Mouse (Mus musculus) frontal cortex, postnatal 10 days (tissue): ENCODE results near the gene BC005624.
"Not testable (repeated sequence)": the region's sequence is repeated elsewhere in the genome, so short reads cannot be mapped to it uniquely, and the experiment has no call there.

Experiments used
- DNase-seq, 2 experiments: peaks; one replicate each; pipeline ENCODE4 v3.0.0; 2022; ENCODE audit warnings: low spot score in 2 of 2, mixed read lengths in 1 of 2

The BC005624 gene

GRCm38 (mm10) chr2:30983024-30983423 is 1.0 kb upstream of the BC005624 start:
- DNase-seq = no peak

- peak; percentile 83 to 89 for DNase-seq
Measured at GRCm38 (mm10) chr2:30967352-30968327, 14.4 kb downstream of the BC005624 start, which contains the start of gene Tor1a. TSS of gene Tor1a (minus strand) at chr2:30967933.

- DNase-seq = no peak
Measured at GRCm38 (mm10) chr2:30966826-30967225, 15.2 kb downstream of the BC005624 start.

GRCm38 (mm10) chr2:30965627-30966026 is 16.4 kb downstream of the BC005624 start:
- DNase-seq = no peak

- DNase-seq = no peak
Measured at GRCm38 (mm10) chr2:30962570-30963254, 19.3 kb downstream of the BC005624 start.

GRCm38 (mm10) chr2:30959856-30960255 is 22.1 kb downstream of the BC005624 start:
- DNase-seq = no peak

GRCm38 (mm10) chr2:30958726-30959125 is 23.3 kb downstream of the BC005624 start:
- DNase-seq = no peak

GRCm38 (mm10) chr2:30957511-30957910 is 24.5 kb downstream of the BC005624 start:
- DNase-seq = no peak

GRCm38 (mm10) chr2:30954797-30955196 is 27.2 kb downstream of the BC005624 start:
- no peak for DNase-seq

- DNase-seq = peak; percentile 77 to 85
Measured at GRCm38 (mm10) chr2:30952824-30953490, 29.0 kb downstream of the BC005624 start, which contains the start of gene Tor1b. TSS of gene Tor1b (plus strand) at chr2:30952959.

- no peak for DNase-seq
Measured at GRCm38 (mm10) chr2:30952457-30952823, 29.6 kb downstream of the BC005624 start.

GRCm38 (mm10) chr2:30942603-30943011 is 39.4 kb downstream of the BC005624 start:
- DNase-seq = no peak

GRCm38 (mm10) chr2:30942116-30942515 is 39.9 kb downstream of the BC005624 start:
- not testable (repeated sequence) for DNase-seq

GRCm38 (mm10) chr2:30941586-30941985 is 40.4 kb downstream of the BC005624 start:
- no peak for DNase-seq

GRCm38 (mm10) chr2:30938574-30938991 is 43.4 kb downstream of the BC005624 start:
- DNase-seq = no peak

GRCm38 (mm10) chr2:30937731-30938130 is 44.3 kb downstream of the BC005624 start:
- DNase-seq = no peak

- DNase-seq = no peak
Measured at GRCm38 (mm10) chr2:30936808-30937207, 45.2 kb downstream of the BC005624 start.

GRCm38 (mm10) chr2:30933917-30934450 is 48.0 kb downstream of the BC005624 start:
- DNase-seq = peak in 1 of 2 experiments; percentile 75

GRCm38 (mm10) chr2:30933032-30933431 is 49.0 kb downstream of the BC005624 start:
- no peak for DNase-seq

GRCm38 (mm10) chr2:30931922-30932321 is 50.1 kb downstream of the BC005624 start:
- no peak for DNase-seq

- not testable (repeated sequence) for DNase-seq
Measured at GRCm38 (mm10) chr2:30930846-30931245, 51.2 kb downstream of the BC005624 start.
